Mouse (Mus musculus): ENCODE measurements around the gene Ssty1. TPM values are rescaled to one million over a fixed set of nuclear protein-coding genes. Genes with fewer than 3 reads are reported as not detected.

Ssty1 gene
- not detected in 2 replicates for polyA plus RNA-seq (2015; fragmentation: Nextera tagmentation; extraction: Ambion mirVana)

DNA sequence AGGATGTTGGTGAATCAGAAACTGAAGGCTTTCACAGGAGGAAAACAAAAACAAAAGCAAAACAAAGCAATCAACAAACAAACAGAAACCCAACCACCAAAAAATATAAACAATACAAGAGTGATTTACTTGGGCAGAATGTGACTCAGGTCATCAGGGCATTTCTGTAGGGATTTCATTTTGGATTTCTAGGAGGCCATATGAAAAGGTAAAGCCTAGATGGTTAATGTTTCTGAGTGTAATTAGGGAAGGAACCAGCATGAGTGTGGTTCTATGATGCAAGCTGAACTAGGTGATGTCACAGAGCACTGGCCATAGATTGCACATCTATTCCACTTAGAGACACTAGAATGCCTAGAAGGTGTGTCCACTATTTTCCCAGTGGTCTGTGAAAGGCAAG lies at the start of gene Ssty1:
Gene Ssty1 (plus strand): TSS at position 301 of the 400 bp plus-strand sequence.

GRCm38 (mm10) chrY:18061712-18062111 lies 27.2 kb upstream of the Ssty1 start, which contains the start of gene Gm21764:
Gene Gm21764, minus strand, starts transcription at chrY:18061812.

Other genes with a start within 250 kb of the Ssty1 start
- gene Gm21904, start 242.8 kb upstream of the Ssty1 start, polyA plus RNA-seq (2015; fragmentation: Nextera tagmentation; extraction: Ambion mirVana): not detected in 2 replicates
- gene Gm20772, start 214.4 kb upstream of the Ssty1 start, polyA plus RNA-seq (2015; fragmentation: Nextera tagmentation; extraction: Ambion mirVana): not detected in 2 replicates
- not detected in 2 replicates for gene Gm20831, start 214.4 kb upstream of the Ssty1 start, polyA plus RNA-seq (2015; fragmentation: Nextera tagmentation; extraction: Ambion mirVana)
- gene Srsy, start 151.8 kb upstream of the Ssty1 start, polyA plus RNA-seq (2015; fragmentation: Nextera tagmentation; extraction: Ambion mirVana): not detected in 2 replicates
- gene Gm21764, start 27.3 kb upstream of the Ssty1 start, polyA plus RNA-seq (2015; fragmentation: Nextera tagmentation; extraction: Ambion mirVana): not detected in 2 replicates

Measured in spleen, postnatal 0 days (tissue).